9 mouse cellular contexts compared by ENCODE assay signal in genomic region chr9:78038755-78039489, GRCm38 (mm10). TPM values are rescaled to one million over a fixed set of nuclear protein-coding genes. Genes with fewer than 3 reads are reported as not detected.
A peak's percentile ranks its signal among the peaks of the same experiment; 100 is the strongest.
DNase-seq lines count a peak whose midpoint lies in the region; ATAC-seq and TF ChIP-seq lines count a peak whose summit lies in the region.
"Had no signal": no experiment of that assay in that cellular context is flagged by ENCODE, and none has a peak within 500 bp of the region (broad histone marks: within the 10 kb centered on the region; RNA-seq: fewer than 3 reads in every experiment).

No protein-coding gene starts in this region.

- whole genome bisulfite sequencing in forebrain, embryonic 16.5 days = 40% methylated on average over 18 of the region's 18 CpGs
- 33% methylated on average over 18 of the region's 18 CpGs for WGBS in large intestine, adult 2 months

- H3K27me3 ChIP-seq in forebrain, embryonic 16.5 days (replicated peaks; ENCODE audit: control insufficient read depth, insufficient read depth, low read length) = no peaks in the 10 kb centered on the region

- H3K9me3 ChIP-seq in ES-E14 (ENCODE audit: control insufficient read depth, insufficient read depth, low read depth, low read length) = no peaks in the 10 kb centered on the region
- H3K9me3 ChIP-seq in forebrain, embryonic 16.5 days (ENCODE audit: control insufficient read depth, low read length) = no peaks in the 10 kb centered on the region

- peak; percentile 88 for DNase-seq in ES-E14 (ENCODE audit: low read depth, low spot score)
- peak; percentile 37 for DNase-seq in heart, postnatal 25 days (ENCODE audit: low spot score)
- peak; percentile 52 for DNase-seq in large intestine, adult 2 months (ENCODE audit: low read depth, low spot score)
- peak; percentile 76 to 77 for DNase-seq in lung, adult 18-20 months
- peak; percentile 74 for DNase-seq in testis, postnatal 14 days (ENCODE audit: low spot score)

- ATAC-seq in cerebellum, adult (ENCODE audit: insufficient number of reproducible peaks, low FRiP score, low TSS enrichment) = peak; percentile 78; the same call in 1 of the 2 replicates
- ATAC-seq in forebrain, embryonic 16.5 days = peak; percentile 70
- peak; percentile 95 for ATAC-seq in neutrophil, adult 5-6 weeks (ENCODE audit: extremely low read depth, insufficient number of reproducible peaks, low FRiP score, poor library complexity, severe bottlenecking)

- no peaks in the 10 kb centered on the region for H3K4me1 ChIP-seq in ES-E14 (ENCODE audit: control insufficient read depth in 2 of 2, insufficient read depth in 2 of 2, low read length in 2 of 2, poor library complexity in 1 of 2)
- H3K4me1 ChIP-seq in forebrain, embryonic 16.5 days (replicated peaks; ENCODE audit: control insufficient read depth, insufficient read depth, low read length) = no peaks in the 10 kb centered on the region

- H3K9ac ChIP-seq in ES-E14 (ENCODE audit: insufficient read depth, low read depth, low read length, poor library complexity, severe bottlenecking) = no peak overlapping the region
- H3K9ac ChIP-seq in forebrain, embryonic 16.5 days (replicated peaks; ENCODE audit: low read depth, low read length) = no peak overlapping the region

- H3K27ac ChIP-seq in ES-E14 (ENCODE audit: insufficient read depth, low read depth, low read length, poor library complexity, severe bottlenecking) = no peak overlapping the region; the same call in 1 of the 2 replicates
- H3K27ac ChIP-seq in forebrain, embryonic 16.5 days (ENCODE audit: low read length) = no peak overlapping the region

- H3K4me2 ChIP-seq in forebrain, embryonic 16.5 days (ENCODE audit: low read length) = no peak overlapping the region

- intact Hi-C loops in heart, postnatal 25 days (cut with DNase I) = loop anchor here (5.0 kb wide), 1 partner anchor 442 kb away; no protein-coding TSS in a partner anchor

- H3K4me3 ChIP-seq in ES-E14 (ENCODE audit: insufficient read depth in 1 of 2, low read depth in 1 of 2, low read length in 2 of 2, poor library complexity in 1 of 2, severe bottlenecking in 1 of 2) = no peak overlapping the region
- no peak overlapping the region for H3K4me3 ChIP-seq in forebrain, embryonic 16.5 days (replicated peaks; ENCODE audit: low read length)

- in situ Hi-C loops in ES-E14 (cut with MboI; ENCODE audit: low sequenced_read_pairs in 2 of 2, unreplicated experiment in 2 of 2) = loop anchor here in 1 of 2 experiments (10.0 kb wide), 1 partner anchor 234 kb away; no protein-coding TSS in a partner anchor

- no peaks in the 10 kb centered on the region for H3K36me3 ChIP-seq in ES-E14 (ENCODE audit: control insufficient read depth, insufficient read depth, low read length, poor library complexity, severe bottlenecking)
- H3K36me3 ChIP-seq in forebrain, embryonic 16.5 days (ENCODE audit: control insufficient read depth, insufficient read depth) = no peaks in the 10 kb centered on the region

TF ChIP-seq in ES-E14, 5 proteins besides CTCF, POLR2A, EP300 and RAD21:
- no peak; the same call in 1 of the 2 replicates for TF ChIP-seq HCFC1 (IDR thresholded peaks at IDR 0.05; ENCODE audit: borderline replicate concordance, insufficient read depth, low read length)
- TF ChIP-seq ZC3H11A (IDR thresholded peaks at IDR 0.05; ENCODE audit: borderline replicate concordance, low read depth, low read length) = peak; percentile 83; the same call in 1 of the 2 replicates
- TF ChIP-seq CHD2 (IDR thresholded peaks at IDR 0.05; ENCODE audit: low read depth, low read length) = no peak
- TF ChIP-seq MAFK (IDR thresholded peaks at IDR 0.05; ENCODE audit: insufficient read depth, low read depth, low read length) = 0 out of 2 replicates have a peak, but pooled peaks have one; percentile 10
TF ChIP-seq in ES-E14: peak in this region for 2.

RNA-seq across cellular contexts. Expression of gene Gcm1, which starts 12.8 kb away (rescaled TPM):
- 0.48 and 1.4 TPM in 2 replicates for total RNA-seq in ES-E14 (2012; rRNA removed)
- polyA plus RNA-seq in forebrain, embryonic 16.5 days (2015; fragmentation: Nextera tagmentation; extraction: Ambion mirVana) = not detected in 2 replicates
- total RNA-seq in heart, postnatal 25 days (2021) = not detected
- not detected in 2 replicates for polyA plus RNA-seq in large intestine, adult 2 months (2012; rRNA removed)
- not detected in 2 replicates for total RNA-seq in neutrophil, adult 5-6 weeks (2017)
- polyA plus RNA-seq: liver, embryonic 16.5 days had no signal

Comparison
In these comparisons a context has a peak if more than half of its experiments do, and no peak if none do; other contexts are left out.
1. DNase-seq: peak in every context shown above with its lines; median percentile 88 in ES-E14; 76 in lung, adult 18-20 months; 74 in testis, postnatal 14 days; 52 in large intestine, adult 2 months; 37 in heart, postnatal 25 days.